Mouse (Mus musculus) lung, adult 18-20 months (tissue): ENCODE data around the gene Ube2d2b.

ENCODE experiments used
- DNase-seq, 2 experiments: peaks; one replicate each; pipeline ENCODE4 v3.0.0; 2022; ENCODE audit warnings: mixed read lengths in 2 of 2

The Ube2d2b gene

GRCm38 (mm10) chr5:107855546-107855945 is 25.6 kb downstream of the Ube2d2b start:
- no peak for DNase-seq

GRCm38 (mm10) chr5:107858963-107859362 is 29.1 kb downstream of the Ube2d2b start:
- no peak for DNase-seq

GRCm38 (mm10) chr5:107863971-107864370 is 34.1 kb downstream of the Ube2d2b start:
- no peak for DNase-seq

GRCm38 (mm10) chr5:107866127-107867126 is 36.5 kb downstream of the Ube2d2b start:
- peak; percentile 33 to 38 for DNase-seq

- DNase-seq, result peak; percentile 70 to 73
Measured at GRCm38 (mm10) chr5:107867970-107868904, 38.3 kb downstream of the Ube2d2b start.

GRCm38 (mm10) chr5:107868905-107869424 is 39.1 kb downstream of the Ube2d2b start:
- peak; percentile 94 to 95 for DNase-seq

GRCm38 (mm10) chr5:107869701-107870100 is 39.8 kb downstream of the Ube2d2b start:
- DNase-seq, result peak; percentile 12 to 13

- no peak for DNase-seq
Measured at GRCm38 (mm10) chr5:107873330-107873729, 43.4 kb downstream of the Ube2d2b start.

- no peak for DNase-seq
Measured at GRCm38 (mm10) chr5:107873886-107874302, 44.0 kb downstream of the Ube2d2b start.

- no peak for DNase-seq
Measured at GRCm38 (mm10) chr5:107874561-107875260, 44.8 kb downstream of the Ube2d2b start, which contains the start of gene Evi5. Evi5 (minus strand) TSS chr5:107875107.

GRCm38 (mm10) chr5:107875261-107875611 is 45.3 kb downstream of the Ube2d2b start:
- DNase-seq, result no peak

- DNase-seq, result no peak
Measured at GRCm38 (mm10) chr5:107877053-107877452, 47.2 kb downstream of the Ube2d2b start.

GRCm38 (mm10) chr5:107880710-107881109 is 50.8 kb downstream of the Ube2d2b start:
- no peak for DNase-seq
